Mouse (Mus musculus) pancreas, adult 10 weeks (tissue): ENCODE measurements around the gene Rnaset2a. TPM values are rescaled to one million over a fixed set of nuclear protein-coding genes. Genes with fewer than 3 reads are reported as not detected.

Experiments
- polyA plus RNA-seq: library from polyadenylated mRNA; stranded (reverse); fragments of 350-450 nt; fragmentation: Illumina TruSeq; extraction: RNeasy Lipid Tissue Mini Kit (QIAGEN cat#74804); gene quantifications from one replicate; pipeline ENCODE4 v1.2.3, GENCODE M21; 2015; ENCODE audit warnings: low read depth, low replicate concordance; ENCODE audit not compliant: insufficient read depth

Rnaset2a gene
- 9.3 TPM for polyA plus RNA-seq

GRCm38 (mm10) chr17:8147439-8148316, at the start of gene Rnaset2a, which contains the start of gene Gm49673:
Gene Rnaset2a (minus strand): TSS chr17:8148097.
Gene Gm49673 (minus strand): TSS chr17:8147788.

GRCm38 (mm10) chr17:8164701-8165607, 17.1 kb upstream of the Rnaset2a start, which contains the start of gene Fgfr1op:
Gene Fgfr1op (plus strand): TSS chr17:8165501.

Other genes starting within 250 kb of the Rnaset2a start
- 1.0 TPM for gene Tagap, start 222.1 kb downstream of the Rnaset2a start, polyA plus RNA-seq
- gene Rsph3a, start 202.5 kb downstream of the Rnaset2a start, polyA plus RNA-seq: 13.2 TPM
- gene Gm49673, start 309 bp downstream of the Rnaset2a start, polyA plus RNA-seq: not detected
- 4.9 TPM for gene Fgfr1op, start 17.4 kb upstream of the Rnaset2a start, polyA plus RNA-seq
- not detected for gene Ccr6, start 87.9 kb upstream of the Rnaset2a start, polyA plus RNA-seq
- 28.0 TPM for gene Mpc1, start 134.8 kb upstream of the Rnaset2a start, polyA plus RNA-seq
- gene Sft2d1, start 163.0 kb upstream of the Rnaset2a start, polyA plus RNA-seq: 15.8 TPM
- gene Prr18, start 189.4 kb upstream of the Rnaset2a start, polyA plus RNA-seq: not detected
- gene T2, start 207.9 kb upstream of the Rnaset2a start, polyA plus RNA-seq: 1.6 TPM